Mouse (Mus musculus) spleen, adult 2 months (tissue): ENCODE data around the gene Trappc11. TPM values are rescaled to one million over a fixed set of nuclear protein-coding genes. Genes with fewer than 3 reads are reported as not detected.

Experiments used
- DNase-seq, 2 experiments: peaks; one replicate each; pipeline versions ENCODE4 v3.0.0 to v3.0.0-alpha.2; 2012 to 2021; ENCODE audit warnings: low spot score in 2 of 2, low read depth in 1 of 2
- H3K27ac ChIP-seq: fragments of 200-500 bp; 2 replicates; pipeline ENCODE4 v1.5.1; 2012; ENCODE audit warnings: low read length, inconsistent platforms; ENCODE audit not compliant: insufficient read depth
- H3K27me3 ChIP-seq: fragments of 200-500 bp; 2 replicates; pipeline ENCODE4 v1.6.1; 2012; ENCODE audit warnings: mild to moderate bottlenecking, moderate library complexity, low read length, inconsistent platforms; ENCODE audit not compliant: control insufficient read depth, insufficient read depth
- H3K36me3 ChIP-seq: fragments of 200-500 bp; 2 replicates; pipeline ENCODE4 v1.6.1; 2012; ENCODE audit warnings: mild to moderate bottlenecking, low read length, inconsistent platforms; ENCODE audit not compliant: control insufficient read depth, insufficient read depth
- H3K4me1 ChIP-seq: fragments of 200-500 bp; 2 replicates; pipeline ENCODE4 v1.6.1; 2011; ENCODE audit warnings: inconsistent platforms; ENCODE audit not compliant: control insufficient read depth, insufficient read depth, insufficient read length
- H3K4me3 ChIP-seq: fragments of 200-500 bp; 2 replicates; pipeline ENCODE4 v1.5.1; 2011; ENCODE audit warnings: mild to moderate bottlenecking, inconsistent platforms; ENCODE audit not compliant: insufficient read depth, insufficient read length; ENCODE audit errors: extremely low read depth
- CTCF ChIP-seq: fragments of 200-500 bp; IDR thresholded peaks from 2 replicates; pipeline ENCODE4 v1.5.1; 2011; ENCODE audit warnings: mild to moderate bottlenecking, inconsistent platforms; ENCODE audit not compliant: insufficient read depth, insufficient read length, insufficient replicate concordance; ENCODE audit errors: extremely low read depth
- POLR2A ChIP-seq: fragments of 200-500 bp; IDR thresholded peaks from 2 replicates; pipeline ENCODE4 v1.6.1; 2011; ENCODE audit warnings: low read depth, low read length, inconsistent platforms
- WGBS: fragments of 180-500 bp; shearing (Covaris S2); methylation state at CpG from one replicate; pipeline ENCODE4 v1.1.7; 2018; 5-methylcytosine and 5-hydroxymethylcytosine counted together
- polyA plus RNA-seq: library from polyadenylated mRNA; depleted of rRNA; stranded (reverse); fragments of >200 nt; gene quantifications from 2 replicates; pipeline ENCODE4 v1.2.3, GENCODE M21; 2012

The Trappc11 gene
- polyA plus RNA-seq, 1 experiment, result 11.7 TPM

DNA sequence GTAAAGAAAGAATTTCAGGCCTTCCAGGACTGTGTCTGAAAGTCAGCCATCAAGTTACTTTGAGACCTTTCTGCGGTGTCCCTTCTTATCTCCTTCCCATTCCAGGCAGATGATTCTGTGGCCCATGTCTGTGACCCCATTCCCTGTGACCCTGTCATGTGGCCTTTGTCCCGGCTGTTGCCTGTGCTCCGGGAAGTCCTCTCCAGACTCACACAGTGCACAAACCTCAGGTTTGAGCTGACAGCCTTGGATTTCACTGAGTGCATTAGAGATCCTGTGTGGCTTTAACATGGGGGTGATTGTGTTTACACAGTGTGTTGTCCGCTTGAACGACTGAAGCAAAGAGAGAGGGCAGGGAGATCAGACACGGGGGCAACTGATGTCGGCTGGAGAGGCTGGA is 25.0 kb upstream of the Trappc11 start:
- DNase-seq, result no peak
- TF ChIP-seq CTCF (no peak), POLR2A (no peak)
- 83% methylated on average over 7 of the region's 7 CpGs for WGBS
- Histone ChIP-seq H3K27me3 (no peaks in the 10 kb centered on the region), H3K4me3 (no peak overlapping the region), H3K27ac (no peak overlapping the region), H3K4me1 (no peaks in the 10 kb centered on the region), H3K36me3 (no peaks in the 10 kb centered on the region)

DNA sequence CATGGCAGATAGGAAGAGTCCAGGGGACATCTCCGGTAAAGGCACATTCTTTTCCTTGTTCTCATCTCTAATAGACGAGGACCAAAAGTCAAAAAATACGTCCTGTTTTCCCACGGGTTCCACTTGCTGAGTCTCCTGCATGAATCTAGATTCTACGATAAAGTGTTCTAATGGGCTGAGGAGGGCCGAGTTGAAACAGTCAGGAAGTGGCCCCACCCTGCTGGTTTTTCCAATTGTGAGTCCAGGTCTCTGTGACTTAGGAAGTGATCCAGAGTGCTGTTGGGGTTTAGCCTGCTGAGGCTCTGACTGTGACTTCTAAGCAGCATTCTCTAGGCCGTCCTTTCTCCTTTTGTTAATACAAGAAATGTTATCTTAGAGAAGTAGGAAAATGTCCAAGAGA is 23.2 kb upstream of the Trappc11 start:
- TF ChIP-seq CTCF, result no peak
- TF ChIP-seq POLR2A, result no peak
- Histone ChIP-seq H3K27me3 (no peaks in the 10 kb centered on the region), H3K4me1 (no peaks in the 10 kb centered on the region), H3K4me3 (no peak overlapping the region), H3K27ac (no peak overlapping the region), H3K36me3 (peaks cover 2% of the 10 kb centered on the region; the same call in 1 of the 2 replicates)
- DNase-seq, result no peak
- 76% methylated on average over 7 of the region's 7 CpGs for WGBS

DNA sequence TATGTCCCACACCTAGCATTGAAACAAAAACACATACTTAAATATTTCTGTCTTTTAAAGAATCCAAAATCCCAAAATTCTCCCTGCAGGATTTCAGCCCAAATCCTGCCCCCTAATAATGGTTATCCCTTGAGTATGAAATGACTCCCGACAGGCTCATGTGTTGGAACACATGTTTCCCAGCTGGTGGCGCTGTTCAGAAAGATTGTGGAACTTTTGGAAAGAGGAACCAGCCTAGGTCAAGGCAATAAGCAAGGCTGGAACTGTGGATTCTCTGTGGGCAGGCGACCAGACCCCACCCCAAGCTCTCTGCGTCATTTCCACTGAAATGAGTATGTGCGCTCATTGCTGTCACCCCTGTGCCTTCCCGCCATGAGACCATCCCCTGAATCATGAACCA is 20.3 kb upstream of the Trappc11 start:
- Histone ChIP-seq H3K4me3 (no peak overlapping the region), H3K36me3 (peaks cover 11% of the 10 kb centered on the region), H3K27ac (no peak overlapping the region), H3K4me1 (no peaks in the 10 kb centered on the region), H3K27me3 (no peaks in the 10 kb centered on the region)
- WGBS, result 86% methylated on average over 6 of the region's 6 CpGs
- TF ChIP-seq POLR2A (no peak), CTCF (no peak)
- DNase-seq, result no peak

DNA sequence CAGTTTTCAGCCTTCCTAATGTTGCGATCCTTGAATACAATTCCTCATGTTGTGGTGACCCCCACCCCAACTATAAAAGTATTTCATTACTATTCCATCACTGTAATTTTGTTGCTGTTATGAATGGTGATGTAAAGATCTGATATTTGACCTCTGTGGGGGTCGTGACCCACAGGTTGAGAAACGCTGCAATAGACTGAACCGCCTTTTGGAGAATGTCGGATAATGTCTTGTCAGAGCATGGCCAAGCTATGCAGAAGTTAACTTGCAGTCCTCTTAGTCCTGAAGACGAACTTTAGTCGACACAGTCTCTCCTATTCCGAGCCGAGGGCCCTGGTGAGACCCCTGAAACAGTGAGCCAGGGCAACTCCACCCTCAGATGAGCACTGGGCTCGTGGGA is 13.8 kb upstream of the Trappc11 start:
- no peak overlapping the region for H3K27ac ChIP-seq
- TF ChIP-seq CTCF, result no peak
- no peak for TF ChIP-seq POLR2A
- H3K27me3 ChIP-seq, result no peaks in the 10 kb centered on the region
- WGBS, result 97% methylated on average over 10 of the region's 10 CpGs
- no peak for DNase-seq
- H3K4me3 ChIP-seq, result no peak overlapping the region
- peaks cover 33% of the 10 kb centered on the region for H3K36me3 ChIP-seq
- H3K4me1 ChIP-seq, result no peaks in the 10 kb centered on the region

DNA sequence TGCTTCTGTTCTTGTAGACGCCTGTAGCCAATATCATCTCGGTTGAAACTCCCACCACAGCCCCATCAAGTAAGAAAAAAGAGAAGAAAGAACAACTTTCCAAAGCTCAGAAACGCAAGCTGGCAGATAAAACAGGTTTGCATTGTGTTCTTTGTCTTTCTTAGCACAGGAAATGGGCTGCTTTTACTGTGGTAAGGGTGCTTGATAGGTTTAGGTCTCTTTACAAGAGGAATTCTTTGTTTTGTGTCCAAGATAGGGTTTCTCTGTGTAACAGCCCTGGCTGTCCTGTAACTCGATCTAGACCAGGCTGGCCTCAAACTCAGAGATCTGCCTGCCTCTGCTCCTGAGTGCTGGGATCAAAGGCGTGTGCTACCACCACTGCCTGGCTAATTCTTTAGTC is 10.8 kb upstream of the Trappc11 start:
- DNase-seq, result no peak
- Histone ChIP-seq H3K4me1 (no peaks in the 10 kb centered on the region), H3K4me3 (no peak overlapping the region), H3K36me3 (peaks cover 25% of the 10 kb centered on the region), H3K27me3 (no peaks in the 10 kb centered on the region), H3K27ac (no peak overlapping the region)
- TF ChIP-seq POLR2A (no peak), CTCF (no peak)
- WGBS, result 78% methylated on average over 5 of the region's 5 CpGs

- TF ChIP-seq CTCF, result no peak
- peaks cover 18% of the 10 kb centered on the region for H3K36me3 ChIP-seq
- 96% methylated on average over 16 of the region's 16 CpGs for WGBS
- no peaks in the 10 kb centered on the region for H3K4me1 ChIP-seq
- no peaks in the 10 kb centered on the region for H3K27me3 ChIP-seq
- no peak for DNase-seq
- no peak overlapping the region for H3K4me3 ChIP-seq
- H3K27ac ChIP-seq, result no peak overlapping the region
These were observed 9.5 kb upstream of the Trappc11 start for GRCm38 (mm10) chr8:47542746-47543145.

DNA sequence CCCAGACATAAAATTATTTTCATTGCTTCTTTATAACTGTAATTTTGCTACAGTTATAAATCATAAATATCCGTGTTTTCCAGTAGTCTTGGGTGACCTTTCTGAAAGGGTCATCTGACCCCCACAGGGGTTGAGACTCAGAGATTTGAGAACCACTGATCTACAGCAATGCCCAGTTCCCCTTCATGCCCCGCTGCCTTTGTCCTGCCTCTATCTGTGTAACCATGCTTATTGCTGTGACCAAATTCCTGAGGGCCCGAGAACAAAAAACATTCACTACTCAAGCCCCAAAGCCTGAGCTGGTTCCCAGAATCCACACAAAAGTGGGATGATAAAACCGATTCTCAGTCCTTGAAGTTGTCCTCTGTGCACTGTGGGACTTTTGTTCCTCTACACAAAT is 5.1 kb upstream of the Trappc11 start:
- Histone ChIP-seq H3K4me1 (no peaks in the 10 kb centered on the region; the same call in 1 of the 2 replicates), H3K4me3 (no peak overlapping the region), H3K36me3 (peaks cover 2% of the 10 kb centered on the region), H3K27me3 (no peaks in the 10 kb centered on the region), H3K27ac (no peak overlapping the region)
- no peak for TF ChIP-seq POLR2A
- no peak for DNase-seq
- WGBS, result 92% methylated on average over 4 of the region's 4 CpGs
